Mouse (Mus musculus): Measurements from ENCODE around the gene 1700001P01Rik. TPM values are rescaled to one million over a fixed set of nuclear protein-coding genes. Genes with fewer than 3 reads are reported as not detected.

1700001P01Rik gene
- polyA plus RNA-seq, 1 experiment from 2014 or later, result 0.85 TPM

DNA sequence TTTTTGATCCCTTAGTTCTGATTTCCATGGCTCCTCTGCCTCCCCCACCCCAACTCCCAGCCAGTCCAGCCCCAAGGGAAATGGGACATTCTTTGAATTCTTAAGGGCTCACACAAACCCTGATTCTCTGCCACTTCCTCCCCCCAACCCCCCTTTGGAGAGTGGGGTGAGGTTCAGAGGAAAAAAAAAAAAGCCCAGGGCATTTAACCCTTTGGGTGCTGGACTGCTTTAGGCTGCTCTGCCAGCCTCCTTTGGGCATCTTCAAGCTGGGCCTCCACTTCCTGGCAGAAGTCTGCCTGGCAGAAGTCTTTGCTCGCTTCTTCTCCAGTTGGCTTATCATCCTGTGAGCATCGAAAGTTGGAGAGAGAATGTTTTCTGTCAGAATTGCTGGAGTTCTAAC lies 32.4 kb upstream of the 1700001P01Rik start:
- WGBS, result 50% methylated on average over 2 of the region's 2 CpGs
- Histone ChIP-seq H3K4me3 (peak overlapping the region; percentile 33; the same call in 1 of the 2 replicates), H3K36me3 (replicated peaks) (peaks cover 47% of the 10 kb centered on the region), H3K9me3 (no peaks in the 10 kb centered on the region), H3K27ac (replicated peaks) (peak overlapping the region; percentile 82), H3K27me3 (replicated peaks; ENCODE audit: low read depth, poor library complexity, severe bottlenecking) (no peaks in the 10 kb centered on the region), H3K4me1 (peaks cover 93% of the 10 kb centered on the region)
- DNase-seq (ENCODE audit: low spot score), result peak; percentile 60

DNA sequence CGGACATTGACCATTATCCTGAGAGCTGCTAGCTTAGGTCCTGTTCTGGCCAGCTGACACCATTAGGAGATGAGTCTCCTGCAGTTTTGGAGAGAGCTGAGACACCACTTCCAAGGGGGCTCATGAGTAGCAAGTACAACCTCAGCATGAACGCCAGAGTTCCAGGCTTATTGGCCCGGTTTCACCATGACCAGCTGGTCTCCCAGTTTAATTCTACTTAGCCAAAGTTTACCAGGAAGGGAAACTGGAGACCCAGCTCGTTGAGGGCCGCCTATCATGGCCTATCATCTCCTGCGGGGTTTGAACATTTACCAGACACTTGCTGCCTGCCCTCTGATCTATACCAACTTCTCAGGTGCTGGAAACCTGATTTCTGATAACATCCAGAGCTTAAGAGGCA lies 31.9 kb upstream of the 1700001P01Rik start:
- peak overlapping the region; percentile 2; the same call in 1 of the 2 replicates for H3K4me3 ChIP-seq

DNA sequence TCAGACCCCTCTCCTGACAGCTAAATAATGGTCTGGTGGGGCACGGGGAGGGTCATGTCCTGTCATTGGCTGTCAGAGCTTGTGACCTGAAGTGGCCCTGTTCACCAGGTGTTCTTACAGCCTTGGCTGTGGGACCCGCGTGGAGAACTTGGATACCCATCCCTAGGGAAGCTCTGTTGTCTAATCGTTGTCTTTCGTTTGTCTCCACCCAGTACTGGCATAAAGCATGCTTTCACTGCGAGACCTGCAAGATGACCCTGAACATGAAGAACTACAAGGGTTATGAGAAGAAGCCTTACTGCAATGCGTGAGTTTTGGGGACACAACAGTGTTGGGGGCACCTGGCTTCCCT lies 30.9 kb upstream of the 1700001P01Rik start:
- Histone ChIP-seq H3K36me3 (replicated peaks) (peaks cover 49% of the 10 kb centered on the region), H3K27ac (replicated peaks) (peak overlapping the region; percentile 78)
- WGBS, result 72% methylated on average over 7 of the region's 7 CpGs

More for the DNA sequence above, 31.9 kb upstream of the 1700001P01Rik start:
- Histone ChIP-seq H3K36me3 (replicated peaks) (peaks cover 46% of the 10 kb centered on the region), H3K27me3 (replicated peaks; ENCODE audit: low read depth, poor library complexity, severe bottlenecking) (no peaks in the 10 kb centered on the region), H3K27ac (replicated peaks) (peak overlapping the region; percentile 82), H3K9me3 (no peaks in the 10 kb centered on the region), H3K4me1 (peaks cover 91% of the 10 kb centered on the region)
- WGBS, result 34% methylated on average over 6 of the region's 6 CpGs
- DNase-seq (ENCODE audit: low spot score), result no peak

GRCm38 (mm10) chr11:97805662-97806612 lies 30.2 kb upstream of the 1700001P01Rik start:
- H3K4me3 ChIP-seq, result peak overlapping the region; percentile 40; the same call in 1 of the 2 replicates
- H3K36me3 ChIP-seq (replicated peaks), result peaks cover 49% of the 10 kb centered on the region
- no peaks in the 10 kb centered on the region for H3K9me3 ChIP-seq
- H3K27me3 ChIP-seq (replicated peaks; ENCODE audit: low read depth, poor library complexity, severe bottlenecking), result no peaks in the 10 kb centered on the region
- peak overlapping the region; percentile 78 for H3K27ac ChIP-seq (replicated peaks)
- peak; percentile 31 for DNase-seq (ENCODE audit: low spot score)
- WGBS, result 59% methylated on average over 15 of the region's 15 CpGs
- H3K4me1 ChIP-seq, result peaks cover 91% of the 10 kb centered on the region

More for the DNA sequence above, 30.9 kb upstream of the 1700001P01Rik start:
- Histone ChIP-seq H3K27me3 (replicated peaks; ENCODE audit: low read depth, poor library complexity, severe bottlenecking) (no peaks in the 10 kb centered on the region), H3K4me3 (no peak overlapping the region), H3K9me3 (no peaks in the 10 kb centered on the region), H3K4me1 (peaks cover 91% of the 10 kb centered on the region)
- no peak for DNase-seq (ENCODE audit: low spot score)

DNA sequence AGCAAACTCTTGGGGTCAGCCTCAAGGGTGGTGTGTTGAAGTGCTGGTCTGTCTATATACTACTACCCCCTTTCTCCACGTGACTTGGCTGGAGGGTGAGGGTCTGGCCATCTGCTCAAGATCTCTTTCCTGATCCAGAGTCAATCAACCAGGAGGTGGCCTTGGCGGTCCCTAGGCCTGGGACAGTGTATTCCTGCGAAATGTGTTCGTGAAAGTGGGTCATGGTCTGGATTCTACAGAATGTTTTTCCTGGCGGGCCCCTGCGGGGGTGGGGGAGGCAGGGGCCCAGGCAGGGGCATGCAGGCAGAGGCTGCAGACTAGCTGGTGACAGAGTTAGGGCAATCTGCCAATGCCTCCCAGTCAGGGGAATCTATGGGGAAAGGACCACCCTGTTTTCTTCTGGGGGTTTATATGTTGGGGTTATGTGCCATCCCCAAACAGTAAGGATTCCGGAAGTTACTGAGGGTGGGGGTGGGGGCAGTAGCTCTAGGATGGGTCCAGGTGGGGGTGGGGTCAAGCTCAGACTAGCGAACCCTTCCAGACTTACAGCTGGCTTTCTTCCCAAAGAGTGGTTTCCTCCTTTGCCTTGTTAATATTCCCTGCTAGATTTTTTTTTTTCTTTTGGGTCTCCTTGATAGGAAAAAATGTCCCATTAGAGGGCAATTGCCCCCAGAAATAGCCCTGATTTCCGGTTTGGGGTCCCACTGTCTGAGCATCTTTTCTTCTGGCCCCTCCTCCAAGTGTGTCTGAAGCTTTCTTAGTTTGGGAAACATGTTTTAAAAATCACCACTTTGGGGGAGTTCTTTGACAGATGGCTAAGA lies 29.3 kb upstream of the 1700001P01Rik start:
- no peaks in the 10 kb centered on the region for H3K9me3 ChIP-seq
- DNase-seq (ENCODE audit: low spot score), result peak; percentile 26
- no peaks in the 10 kb centered on the region for H3K27me3 ChIP-seq (replicated peaks; ENCODE audit: low read depth, poor library complexity, severe bottlenecking)
- H3K27ac ChIP-seq (replicated peaks), result peak overlapping the region; percentile 78
- H3K4me3 ChIP-seq, result peak overlapping the region; percentile 40
- 32% methylated on average over 9 of the region's 9 CpGs for WGBS
- H3K4me1 ChIP-seq, result peaks cover 86% of the 10 kb centered on the region
- H3K36me3 ChIP-seq (replicated peaks), result peaks cover 44% of the 10 kb centered on the region

- Histone ChIP-seq H3K27me3 (replicated peaks; ENCODE audit: low read depth, poor library complexity, severe bottlenecking) (no peaks in the 10 kb centered on the region), H3K4me1 (peaks cover 81% of the 10 kb centered on the region), H3K27ac (replicated peaks) (peak overlapping the region; percentile 78), H3K4me3 (peak overlapping the region; percentile 40; the same call in 1 of the 2 replicates), H3K9me3 (no peaks in the 10 kb centered on the region), H3K36me3 (replicated peaks) (peaks cover 33% of the 10 kb centered on the region)
- WGBS, result 67% methylated on average over 5 of the region's 5 CpGs
- no peak for DNase-seq (ENCODE audit: low spot score)
These were observed 28.1 kb upstream of the 1700001P01Rik start for GRCm38 (mm10) chr11:97803847-97804246.

DNA sequence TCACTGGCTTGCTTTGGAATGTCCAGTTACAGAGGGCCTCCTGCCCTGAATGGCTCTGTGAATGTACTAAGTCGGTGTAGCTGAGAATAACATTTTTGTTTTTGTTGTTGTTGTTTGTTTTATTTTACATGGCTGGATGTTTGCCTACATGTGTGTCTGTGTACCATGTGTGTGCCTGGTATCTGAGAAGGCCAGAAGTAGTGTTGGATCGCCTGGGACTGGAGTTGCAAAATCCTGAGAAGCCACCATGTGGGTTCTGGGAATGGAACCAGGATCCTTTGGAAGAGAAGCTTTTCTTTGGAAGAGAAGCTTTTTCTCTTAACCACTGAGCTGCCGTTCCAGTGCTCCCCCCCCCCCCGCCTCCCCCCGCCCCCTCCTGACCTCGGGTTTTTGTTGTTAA lies 26.8 kb upstream of the 1700001P01Rik start:
- no peaks in the 10 kb centered on the region for H3K27me3 ChIP-seq (replicated peaks; ENCODE audit: low read depth, poor library complexity, severe bottlenecking)
- peaks cover 20% of the 10 kb centered on the region for H3K36me3 ChIP-seq (replicated peaks)
- peak overlapping the region; percentile 97; the same call in 1 of the 2 replicates for H3K27ac ChIP-seq (replicated peaks)
- H3K9me3 ChIP-seq, result no peaks in the 10 kb centered on the region
- WGBS, result 38% methylated on average over 6 of the region's 6 CpGs
- H3K4me1 ChIP-seq, result peaks cover 79% of the 10 kb centered on the region
- peak overlapping the region; percentile 96 for H3K4me3 ChIP-seq
- no peak for DNase-seq (ENCODE audit: low spot score)

DNA sequence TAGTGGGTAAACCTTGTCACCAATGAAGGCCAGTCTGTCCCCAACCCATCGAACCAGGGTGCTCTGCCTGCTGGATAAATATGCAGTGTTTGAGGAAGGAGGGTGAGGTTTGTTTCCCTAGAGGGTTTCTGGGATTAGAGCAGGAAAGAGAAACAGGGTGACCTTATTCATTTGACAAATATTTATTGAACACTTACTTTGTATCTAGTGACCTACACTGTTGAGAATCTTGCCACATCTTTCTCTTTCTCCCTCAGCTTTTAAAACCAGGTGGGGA lies 26.4 kb upstream of the 1700001P01Rik start:
- H3K27ac ChIP-seq (replicated peaks), result peak overlapping the region; percentile 97
- peaks cover 16% of the 10 kb centered on the region for H3K36me3 ChIP-seq (replicated peaks)
- H3K27me3 ChIP-seq (replicated peaks; ENCODE audit: low read depth, poor library complexity, severe bottlenecking), result no peaks in the 10 kb centered on the region
- H3K9me3 ChIP-seq, result no peaks in the 10 kb centered on the region
- WGBS, result 49% methylated on average over 1 of the region's 1 CpGs
- H3K4me3 ChIP-seq, result peak overlapping the region; percentile 96
- H3K4me1 ChIP-seq, result peaks cover 76% of the 10 kb centered on the region
- DNase-seq (ENCODE audit: low spot score), result no peak

DNA sequence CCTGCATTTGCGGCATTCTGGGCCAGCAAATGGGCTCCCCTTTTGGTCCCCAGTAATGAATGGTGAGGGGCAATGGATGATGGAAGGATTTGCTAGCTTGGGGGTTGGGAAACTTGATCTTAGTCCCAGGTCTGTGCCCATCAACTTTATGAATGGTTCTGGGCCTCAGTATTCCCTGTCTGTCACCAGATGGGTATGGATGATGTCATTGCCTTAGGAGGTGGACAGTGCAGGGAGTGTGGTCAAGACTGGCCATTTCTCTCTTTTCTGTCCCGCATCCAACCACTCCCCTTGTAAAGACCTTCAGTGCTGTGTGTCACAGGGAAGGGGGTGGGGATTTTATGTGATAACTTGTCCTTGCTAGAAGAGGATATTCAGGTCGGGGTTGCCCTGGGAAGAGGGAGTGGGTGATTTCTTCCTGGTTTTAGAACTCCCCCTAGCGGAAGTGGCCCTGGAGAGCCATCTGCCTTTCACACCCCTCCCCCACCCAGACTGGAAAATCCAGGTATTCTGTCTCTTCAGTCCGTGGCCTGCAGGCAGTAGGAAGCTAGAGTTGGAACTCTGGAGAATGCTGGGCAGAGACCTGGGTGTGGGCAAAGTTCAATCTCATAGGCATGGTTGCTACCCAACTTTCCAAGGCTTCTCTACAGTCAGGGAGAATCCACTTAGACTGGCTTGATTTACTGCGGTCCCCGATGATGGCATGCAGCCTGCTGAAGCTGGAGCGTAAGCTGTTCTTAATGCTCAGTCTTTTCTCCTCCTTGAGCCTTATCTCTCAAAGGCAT lies 25.9 kb upstream of the 1700001P01Rik start:
- WGBS, result 34% methylated on average over 8 of the region's 8 CpGs
- H3K36me3 ChIP-seq (replicated peaks), result peaks cover 11% of the 10 kb centered on the region
- H3K4me1 ChIP-seq, result peaks cover 71% of the 10 kb centered on the region
- H3K27me3 ChIP-seq (replicated peaks; ENCODE audit: low read depth, poor library complexity, severe bottlenecking), result no peaks in the 10 kb centered on the region
- peak; percentile 69 for DNase-seq (ENCODE audit: low spot score)
- peak overlapping the region; percentile 97 for H3K27ac ChIP-seq (replicated peaks)
- no peaks in the 10 kb centered on the region for H3K9me3 ChIP-seq
- H3K4me3 ChIP-seq, result peak overlapping the region; percentile 96

- 6% methylated on average over 17 of the region's 17 CpGs for WGBS
- peaks cover 63% of the 10 kb centered on the region for H3K4me1 ChIP-seq
These were observed 25.1 kb upstream of the 1700001P01Rik start for GRCm38 (mm10) chr11:97800691-97801408.

GRCm38 (mm10) chr11:97799994-97800690 lies 24.4 kb upstream of the 1700001P01Rik start:
- peak; percentile 88 for DNase-seq (ENCODE audit: low spot score)
- Histone ChIP-seq H3K4me3 (peak overlapping the region; percentile 96), H3K9me3 (no peaks in the 10 kb centered on the region), H3K27me3 (replicated peaks; ENCODE audit: low read depth, poor library complexity, severe bottlenecking) (no peaks in the 10 kb centered on the region), H3K27ac (replicated peaks) (peak overlapping the region; percentile 97), H3K4me1 (peaks cover 56% of the 10 kb centered on the region), H3K36me3 (replicated peaks) (peaks cover 8% of the 10 kb centered on the region; the same call in 1 of the 2 replicates)
- WGBS, result under 1% methylated on average over 43 of the region's 43 CpGs

More at GRCm38 (mm10) chr11:97800691-97801408, 25.1 kb upstream of the 1700001P01Rik start:
- DNase-seq (ENCODE audit: low spot score), result no peak
- H3K27me3 ChIP-seq (replicated peaks; ENCODE audit: low read depth, poor library complexity, severe bottlenecking), result no peaks in the 10 kb centered on the region
- H3K27ac ChIP-seq (replicated peaks), result peak overlapping the region; percentile 97
- H3K9me3 ChIP-seq, result no peaks in the 10 kb centered on the region
- H3K4me3 ChIP-seq, result peak overlapping the region; percentile 96
- H3K36me3 ChIP-seq (replicated peaks), result peaks cover 8% of the 10 kb centered on the region; the same call in 1 of the 2 replicates
